Comparison of ENCODE assay signal across 8 mouse cellular contexts in genomic region chr12:84174190-84174811, GRCm38 (mm10). TPM values are rescaled to one million over a fixed set of nuclear protein-coding genes. Genes with fewer than 3 reads are reported as not detected.
DNase-seq lines count a peak whose midpoint lies in the region; ATAC-seq lines count a peak whose summit lies in the region.

No protein-coding gene starts in this region.

- WGBS in embryonic facial prominence, embryonic 12.5 days, result 69% methylated on average over 9 of the region's 9 CpGs

- 0 out of 2 replicates have a peak overlapping the region, but pooled peaks have one; percentile 9 for H3K4me2 ChIP-seq in embryonic facial prominence, embryonic 12.5 days (replicated peaks)

- H3K36me3 ChIP-seq in embryonic facial prominence, embryonic 12.5 days, result peaks cover 34% of the 10 kb centered on the region

- no peaks in the 10 kb centered on the region for H3K9me3 ChIP-seq in embryonic facial prominence, embryonic 12.5 days

- no peak overlapping the region; the same call in 1 of the 2 replicates for H3K9ac ChIP-seq in embryonic facial prominence, embryonic 12.5 days

- peak; percentile 76 for DNase-seq in cerebellum, adult 11-12 months
- DNase-seq in cerebellum, adult 9-10 months, result no peak
- peak; percentile 52 for DNase-seq in 416B (ENCODE audit: low read depth)
- DNase-seq in kidney, adult 9 months, result peak; percentile 80
- peak; percentile 66 for DNase-seq in lung, postnatal 14 days
- no peak for DNase-seq in natural killer cell, adult 2 months (ENCODE audit: low spot score in 2 of 2)
- DNase-seq in left cerebral cortex, adult 8-10 months (ENCODE audit: low spot score in 2 of 2), result no peak

- peak overlapping the region; percentile 90; the same call in 1 of the 2 replicates for H3K27ac ChIP-seq in embryonic facial prominence, embryonic 12.5 days

- ATAC-seq in embryonic facial prominence, embryonic 12.5 days (ENCODE audit: insufficient number of reproducible peaks, insufficient read depth, low FRiP score, low TSS enrichment), result no peak

- H3K4me3 ChIP-seq in embryonic facial prominence, embryonic 12.5 days, result no peak overlapping the region

- H3K27me3 ChIP-seq in embryonic facial prominence, embryonic 12.5 days, result no peaks in the 10 kb centered on the region

- H3K4me1 ChIP-seq in embryonic facial prominence, embryonic 12.5 days, result peaks cover 44% of the 10 kb centered on the region

RNA-seq across cellular contexts. Expression of gene Pnma1, which starts 26.0 kb away (rescaled TPM):
- polyA plus RNA-seq in embryonic facial prominence, embryonic 12.5 days (2016; fragmentation: Nextera tagmentation; extraction: Ambion mirVana), result 1.4 and 1.5 TPM in 2 replicates
- 1 to 10 TPM; 5.1 to 6.3 (median 5.8) TPM for total RNA-seq in left cerebral cortex, adult 8-10 months (2022)

RNA-seq across cellular contexts. Expression of gene Elmsan1, which starts 44.4 kb away (rescaled TPM):
- 7.9 and 9.0 TPM in 2 replicates for polyA plus RNA-seq in embryonic facial prominence, embryonic 12.5 days (2016; fragmentation: Nextera tagmentation; extraction: Ambion mirVana)
- 10 to 100 TPM; 17.8 to 23.3 (median 20.3) TPM for total RNA-seq in left cerebral cortex, adult 8-10 months (2022)

Comparison
In these comparisons a context has a peak if more than half of its experiments do, and no peak if none do; other contexts are left out.
1. DNase-seq: peak in cerebellum, adult 11-12 months (single experiment), 416B (single experiment), kidney, adult 9 months (single experiment) and lung, postnatal 14 days (single experiment); none in cerebellum, adult 9-10 months (single experiment), natural killer cell, adult 2 months (0 of 2) and left cerebral cortex, adult 8-10 months (0 of 2).